Mouse (Mus musculus) MEL (cell line): Measurements from ENCODE around the gene Btnl10. TPM values are rescaled to one million over a fixed set of nuclear protein-coding genes. Genes with fewer than 3 reads are reported as not detected.

ENCODE experiments used
- DNase-seq: peaks from one replicate; pipeline ENCODE4 v3.0.0; 2011; ENCODE audit warnings: low read depth, low spot score
- H3K27ac ChIP-seq: 2 replicates; pipeline ENCODE4 v1.5.1; 2012; ENCODE audit warnings: low read depth, mild to moderate bottlenecking, control low read depth, low read length, moderate library complexity; ENCODE audit not compliant: control insufficient read depth
- H3K27me3 ChIP-seq, 2 experiments: fragments of 150-350 bp in 1 of 2; sonication (generic) in 1 of 2; 2 replicates each; pipeline ENCODE4 v1.6.1; 2012; ENCODE audit warnings: low read length in 2 of 2, mild to moderate bottlenecking in 2 of 2, improper control_type of control experiment in 1 of 2, moderate library complexity in 1 of 2; ENCODE audit not compliant: insufficient read depth in 2 of 2, control insufficient read depth in 1 of 2
- H3K36me3 ChIP-seq, 2 experiments: 2 replicates each; pipeline ENCODE4 v1.6.1; 2012 to 2014; ENCODE audit warnings: low read length in 2 of 2, improper control_type of control experiment in 1 of 2, inconsistent platforms in 1 of 2, mild to moderate bottlenecking in 1 of 2; ENCODE audit not compliant: insufficient read depth in 2 of 2, control insufficient read depth in 1 of 2
- H3K4me1 ChIP-seq, 2 experiments: fragments of 150-350 bp in 1 of 2; sonication (generic) in 1 of 2; 2 replicates each; pipeline ENCODE4 v1.6.1; 2012; ENCODE audit warnings: low read length in 2 of 2, improper control_type of control experiment in 1 of 2, mild to moderate bottlenecking in 1 of 2; ENCODE audit not compliant: insufficient read depth in 2 of 2, control insufficient read depth in 1 of 2
- H3K4me3 ChIP-seq, 2 experiments: fragments of 150-350 bp in 1 of 2; sonication (generic) in 1 of 2; 2 replicates each; pipeline ENCODE4 v1.5.1; 2012; ENCODE audit warnings: low read depth in 2 of 2, low read length in 2 of 2, mild to moderate bottlenecking in 2 of 2, moderate library complexity in 2 of 2, control low read depth in 1 of 2, improper control_type of control experiment in 1 of 2; ENCODE audit not compliant: control insufficient read depth in 1 of 2, insufficient read depth in 1 of 2
- H3K79me2 ChIP-seq: 2 replicates; pipeline ENCODE4 v1.6.1; 2012; ENCODE audit warnings: mild to moderate bottlenecking, low read length, moderate library complexity; ENCODE audit not compliant: control insufficient read depth, poor library complexity, insufficient read depth
- H3K9ac ChIP-seq: 2 replicates; pipeline ENCODE4 v1.6.1; 2012; ENCODE audit warnings: low read depth, mild to moderate bottlenecking, control low read depth, low read length, moderate library complexity; ENCODE audit not compliant: control insufficient read depth, poor library complexity, severe bottlenecking
- H3K9me3 ChIP-seq: fragments of 150-350 bp; sonication (generic); replicated peaks from 2 replicates; pipeline ENCODE4 v1.6.1; 2012; ENCODE audit warnings: mild to moderate bottlenecking, low read length, improper control_type of control experiment, moderate library complexity; ENCODE audit not compliant: insufficient read depth
- BHLHE40 ChIP-seq: IDR thresholded peaks from 2 replicates; pipeline ENCODE4 v1.6.1; 2012; ENCODE audit warnings: low read depth, mild to moderate bottlenecking, inconsistent platforms, low read length, improper control_type of control experiment, borderline replicate concordance
- CHD1 ChIP-seq: IDR thresholded peaks from 2 replicates; pipeline ENCODE4 v1.6.1; 2012; ENCODE audit warnings: low read depth, mild to moderate bottlenecking, inconsistent platforms, low read length, improper control_type of control experiment
- CHD2 ChIP-seq: IDR thresholded peaks from 2 replicates; pipeline ENCODE4 v1.6.1; 2011; ENCODE audit warnings: low read length, improper control_type of control experiment
- CTCF ChIP-seq, 3 experiments: IDR thresholded peaks in 2 of 3; conservative IDR thresholded peaks in 1 of 3; 2 replicates each; pipeline ENCODE4 v1.5.1; 2011 to 2012; ENCODE audit warnings: low read length in 3 of 3, low read depth in 2 of 3, mild to moderate bottlenecking in 2 of 3, improper control_type of control experiment in 1 of 3, inconsistent platforms in 1 of 3, mixed read lengths in 1 of 3, moderate library complexity in 1 of 3; ENCODE audit not compliant: control insufficient read depth in 1 of 3, insufficient read depth in 1 of 3, poor library complexity in 1 of 3, severe bottlenecking in 1 of 3
- E2F4 ChIP-seq: IDR thresholded peaks from 2 replicates; pipeline ENCODE4 v1.6.1; 2011; ENCODE audit warnings: low read depth, low read length, improper control_type of control experiment, borderline replicate concordance
- EP300 ChIP-seq, 2 experiments: IDR thresholded peaks; 2 replicates each; pipeline ENCODE4 v1.6.1; 2011; ENCODE audit warnings: improper control_type of control experiment in 2 of 2, low read length in 2 of 2, low read depth in 1 of 2, mild to moderate bottlenecking in 1 of 2
- ETS1 ChIP-seq: IDR thresholded peaks from 2 replicates; pipeline ENCODE4 v1.6.1; 2012; ENCODE audit warnings: low read depth, mild to moderate bottlenecking, inconsistent platforms, low read length, improper control_type of control experiment, moderate library complexity
- GABPA ChIP-seq: IDR thresholded peaks from 2 replicates; pipeline ENCODE4 v1.6.1; 2012; ENCODE audit warnings: low read depth, mild to moderate bottlenecking, inconsistent platforms, low read length, improper control_type of control experiment, moderate library complexity
- GATA1 ChIP-seq: IDR thresholded peaks from 2 replicates; pipeline ENCODE4 v1.6.1; 2011; ENCODE audit warnings: low read depth, low read length, improper control_type of control experiment
- HCFC1 ChIP-seq: IDR thresholded peaks from 2 replicates; pipeline ENCODE4 v1.6.1; 2012; ENCODE audit warnings: low read depth, mild to moderate bottlenecking, inconsistent platforms, low read length, improper control_type of control experiment, moderate library complexity
- JUND ChIP-seq: IDR thresholded peaks from 2 replicates; pipeline ENCODE4 v1.6.1; 2011; ENCODE audit warnings: low read depth, mild to moderate bottlenecking, improper control_type of control experiment, low read length
- KAT2A ChIP-seq: conservative IDR thresholded peaks from 2 replicates; pipeline ENCODE4 v1.6.1; 2012; ENCODE audit warnings: low read depth, low read length, improper control_type of control experiment, inconsistent platforms
- MAFK ChIP-seq: IDR thresholded peaks from 2 replicates; pipeline ENCODE4 v1.6.1; 2011; ENCODE audit warnings: low read depth, mild to moderate bottlenecking, low read length, improper control_type of control experiment, borderline replicate concordance
- MAX ChIP-seq: IDR thresholded peaks from 2 replicates; pipeline ENCODE4 v1.6.1; 2011; ENCODE audit warnings: low read length, improper control_type of control experiment
- MAZ ChIP-seq: IDR thresholded peaks from 2 replicates; pipeline ENCODE4 v1.6.1; 2012; ENCODE audit warnings: low read depth, mild to moderate bottlenecking, inconsistent platforms, low read length, improper control_type of control experiment
- MEF2A ChIP-seq: IDR thresholded peaks from 2 replicates; pipeline ENCODE4 v1.6.1; 2014; ENCODE audit warnings: low read depth, mild to moderate bottlenecking, inconsistent platforms, low read length, improper control_type of control experiment; ENCODE audit not compliant: poor library complexity, insufficient replicate concordance, severe bottlenecking; ENCODE audit errors: extremely low read depth
- MXI1 ChIP-seq: IDR thresholded peaks from 2 replicates; pipeline ENCODE4 v1.6.1; 2011; ENCODE audit warnings: mild to moderate bottlenecking, low read depth, low read length, improper control_type of control experiment
- MYB ChIP-seq: IDR thresholded peaks from 2 replicates; pipeline ENCODE4 v1.6.1; 2011; ENCODE audit warnings: mild to moderate bottlenecking, low read depth, low read length, improper control_type of control experiment
- MYC ChIP-seq: IDR thresholded peaks from 2 replicates; pipeline ENCODE4 v1.6.1; 2011; ENCODE audit warnings: low read depth, mild to moderate bottlenecking, low read length, improper control_type of control experiment, moderate library complexity
- NELFE ChIP-seq: IDR thresholded peaks from 2 replicates; pipeline ENCODE4 v1.6.1; 2011; ENCODE audit warnings: low read depth, low read length, improper control_type of control experiment
- NRF1 ChIP-seq: IDR thresholded peaks from 2 replicates; pipeline ENCODE4 v1.6.1; 2014; ENCODE audit warnings: low read depth, mild to moderate bottlenecking, inconsistent platforms, low read length, improper control_type of control experiment, moderate library complexity; ENCODE audit not compliant: poor library complexity, insufficient read depth, severe bottlenecking
- POLR2A ChIP-seq, 2 experiments: IDR thresholded peaks; 2 replicates each; pipeline ENCODE4 v1.6.1; 2011 to 2012; ENCODE audit warnings: low read length in 2 of 2, mild to moderate bottlenecking in 2 of 2, control low read depth in 1 of 2, improper control_type of control experiment in 1 of 2, low read depth in 1 of 2, moderate library complexity in 1 of 2; ENCODE audit not compliant: control insufficient read depth in 1 of 2, insufficient read depth in 1 of 2, poor library complexity in 1 of 2
- POLR2AphosphoS2 ChIP-seq: IDR thresholded peaks from 2 replicates; pipeline ENCODE4 v1.6.1; 2011; ENCODE audit warnings: low read length, improper control_type of control experiment
- POLR2AphosphoS5 ChIP-seq: IDR thresholded peaks from 2 replicates; pipeline ENCODE4 v1.6.1; 2012; ENCODE audit warnings: low read depth, borderline replicate concordance, mild to moderate bottlenecking, inconsistent platforms, low read length, moderate library complexity, mixed read lengths
- RAD21 ChIP-seq: IDR thresholded peaks from 2 replicates; pipeline ENCODE4 v1.6.1; 2011; ENCODE audit warnings: mild to moderate bottlenecking, low read depth, low read length, improper control_type of control experiment
- RCOR1 ChIP-seq: IDR thresholded peaks from 2 replicates; pipeline ENCODE4 v1.6.1; 2012; ENCODE audit warnings: low read depth, mild to moderate bottlenecking, inconsistent platforms, low read length, improper control_type of control experiment
- SIN3A ChIP-seq: IDR thresholded peaks from 2 replicates; pipeline ENCODE4 v1.6.1; 2012; ENCODE audit warnings: low read length, improper control_type of control experiment, inconsistent platforms
- SMC3 ChIP-seq: IDR thresholded peaks from 2 replicates; pipeline ENCODE4 v1.6.1; 2011; ENCODE audit warnings: low read depth, low read length, improper control_type of control experiment
- TAL1 ChIP-seq: IDR thresholded peaks from 2 replicates; pipeline ENCODE4 v1.6.1; 2012; ENCODE audit warnings: mild to moderate bottlenecking, inconsistent platforms, low read length, moderate library complexity, mixed read lengths
- TBP ChIP-seq: IDR thresholded peaks from 2 replicates; pipeline ENCODE4 v1.8.0; 2011; ENCODE audit warnings: low read depth, low read length, improper control_type of control experiment
- TCF12 ChIP-seq: IDR thresholded peaks from 2 replicates; pipeline ENCODE4 v1.6.1; 2014; ENCODE audit warnings: low read depth, mild to moderate bottlenecking, inconsistent platforms, low read length, improper control_type of control experiment, moderate library complexity
- UBTF ChIP-seq: IDR thresholded peaks from 2 replicates; pipeline ENCODE4 v1.6.1; 2012; ENCODE audit warnings: low read depth, mild to moderate bottlenecking, inconsistent platforms, low read length, improper control_type of control experiment, moderate library complexity, borderline replicate concordance; ENCODE audit not compliant: insufficient read depth
- USF1 ChIP-seq: IDR thresholded peaks from 2 replicates; pipeline ENCODE4 v1.6.1; 2014; ENCODE audit warnings: low read depth, mild to moderate bottlenecking, inconsistent platforms, low read length, improper control_type of control experiment, moderate library complexity
- USF2 ChIP-seq, 2 experiments: IDR thresholded peaks; 2 replicates each; pipeline ENCODE4 v1.6.1; 2011 to 2012; ENCODE audit warnings: improper control_type of control experiment in 2 of 2, low read length in 2 of 2, borderline replicate concordance in 1 of 2, inconsistent platforms in 1 of 2, low read depth in 1 of 2, mild to moderate bottlenecking in 1 of 2; ENCODE audit not compliant: insufficient read depth in 1 of 2
- ZC3H11A ChIP-seq: IDR thresholded peaks from 2 replicates; pipeline ENCODE4 v1.6.1; 2012; ENCODE audit warnings: low read depth, mild to moderate bottlenecking, inconsistent platforms, low read length, improper control_type of control experiment
- ZKSCAN1 ChIP-seq: IDR thresholded peaks from 2 replicates; pipeline ENCODE4 v1.6.1; 2012; ENCODE audit warnings: low read depth, mild to moderate bottlenecking, inconsistent platforms, low read length, improper control_type of control experiment, moderate library complexity
- ZMIZ1 ChIP-seq: IDR thresholded peaks from 2 replicates; pipeline ENCODE4 v1.6.1; 2012; ENCODE audit warnings: low read depth, mild to moderate bottlenecking, inconsistent platforms, low read length, improper control_type of control experiment, moderate library complexity
- ZNF384 ChIP-seq: IDR thresholded peaks from 2 replicates; pipeline ENCODE4 v1.6.1; 2012; ENCODE audit warnings: low read depth, mild to moderate bottlenecking, inconsistent platforms, low read length, improper control_type of control experiment
- polyA plus RNA-seq, 2 experiments: library from polyadenylated mRNA; stranded (reverse) in 1 of 2; unstranded in 1 of 2; fragments of >175 nt in 1 of 2; fragments of >200 nt in 1 of 2; gene quantifications; 2 replicates each; pipeline versions ENCODE4 v1.2.1 to v1.2.4; 2012; ENCODE audit warnings: low replicate concordance in 2 of 2, low read depth in 1 of 2; ENCODE audit not compliant: insufficient read length in 2 of 2, insufficient read depth in 1 of 2, missing spikeins in 1 of 2
- total RNA-seq: library from RNA; depleted of rRNA; stranded (reverse); fragments of 300-350 nt; gene quantifications from 2 replicates; pipeline ENCODE4 v1.2.3, GENCODE M21; 2012

Gene Btnl10
- total and polyA plus RNA-seq, 3 experiments = 0.92 to 1.7 TPM; not detected in 1

GRCm38 (mm10) chr11:58904838-58905237 lies 12.9 kb upstream of the Btnl10 start:
- H3K9me3 ChIP-seq = no peaks in the 10 kb centered on the region
- peak; percentile 93 for DNase-seq
- peak overlapping the region; percentile 73 to 96 for H3K4me3 ChIP-seq
- H3K27ac ChIP-seq = no peak overlapping the region; the same call in 1 of the 2 replicates
- peaks cover 7% of the 10 kb centered on the region for H3K79me2 ChIP-seq
- H3K4me1 ChIP-seq = peaks cover 3 to 16% of the 10 kb centered on the region in 2 experiments
- peak overlapping the region; percentile 28; the same call in 1 of the 2 replicates for H3K9ac ChIP-seq
- TF ChIP-seq ZNF384 (peak; percentile 99), RCOR1 (no peak), KAT2A (no peak), NRF1 (no peak), NELFE (peak; percentile 47), CHD2 (no peak), ZMIZ1 (0 out of 2 replicates have a peak, but pooled peaks have one; percentile 27), POLR2AphosphoS5 (no peak), POLR2AphosphoS2 (no peak), TBP (peak; percentile 82), CHD1 (no peak), E2F4 (no peak), ZKSCAN1 (0 out of 2 replicates have a peak, but pooled peaks have one; percentile 25), MXI1 (no peak), MAFK (no peak), RAD21 (no peak), POLR2A (IDR thresholded peaks at IDR 0.05; ENCODE audit: control insufficient read depth in 1 of 2, insufficient read depth in 1 of 2, low read depth in 1 of 2, low read length in 2 of 2, poor library complexity in 1 of 2) (peak in 1 of 2 experiments; percentile 44; a peak in 1 of 4 replicates), USF2 (IDR thresholded peaks at IDR 0.05; ENCODE audit: borderline replicate concordance in 1 of 2, insufficient read depth in 1 of 2, low read depth in 1 of 2, low read length in 2 of 2) (no peak), EP300 (IDR thresholded peaks at IDR 0.05; ENCODE audit: low read depth in 1 of 2, low read length in 2 of 2) (no peak), CTCF (IDR thresholded peaks at IDR 0.05 in 2 of 3, conservative IDR thresholded peaks at IDR 0.05 in 1 of 3; ENCODE audit: control insufficient read depth in 1 of 3, insufficient read depth in 1 of 3, low read depth in 2 of 3, low read length in 3 of 3, poor library complexity in 1 of 3, severe bottlenecking in 1 of 3) (no peak), BHLHE40 (no peak), TCF12 (no peak), HCFC1 (no peak), SIN3A (no peak; the same call in 1 of the 2 replicates), TAL1 (no peak), MYB (no peak), MAX (no peak), ZC3H11A (no peak), JUND (no peak), SMC3 (no peak), UBTF (no peak), MYC (0 out of 2 replicates have a peak, but pooled peaks have one; percentile 2), USF1 (no peak), GATA1 (no peak), ETS1 (no peak), MEF2A (no peak), GABPA (no peak), MAZ (no peak)
- peaks cover 4 to 14% of the 10 kb centered on the region in 2 experiments; a peak in 3 of 4 replicates for H3K36me3 ChIP-seq
- no peaks in the 10 kb centered on the region for H3K27me3 ChIP-seq
